Mouse (Mus musculus) bone marrow, adult 2 months (tissue): ENCODE measurements around the gene Ugt1a5.

ENCODE experiments used
- CTCF ChIP-seq: fragments of 200-500 bp; IDR thresholded peaks from 2 replicates; pipeline ENCODE4 v1.5.1; 2011; ENCODE audit warnings: low read length, control low read depth; ENCODE audit not compliant: control insufficient read depth, insufficient read depth
- POLR2A ChIP-seq: fragments of 200-500 bp; IDR thresholded peaks from 2 replicates; pipeline ENCODE4 v1.6.1; 2011; ENCODE audit warnings: low read depth, mild to moderate bottlenecking, control low read depth, low read length, borderline replicate concordance; ENCODE audit not compliant: control insufficient read depth

GRCm38 (mm10) chr1:88230981-88231802, 65.4 kb downstream of the Ugt1a5 start:
- TF ChIP-seq CTCF: no peak
- no peak for TF ChIP-seq POLR2A
